Mouse (Mus musculus) heart, embryonic 11.5 days (tissue): ENCODE data around the gene Prkch. TPM values are rescaled to one million over a fixed set of nuclear protein-coding genes. Genes with fewer than 3 reads are reported as not detected.

Experiments
- ATAC-seq: fragments of 200-750 bp; cut with Nextera tagmentation; replicated peaks from 2 replicates; pipeline ENCODE4 v1.8.0; 2017; ENCODE audit warnings: moderate library complexity; ENCODE audit not compliant: insufficient number of reproducible peaks, low FRiP score, low TSS enrichment
- H3K27ac ChIP-seq: fragments of 300-500 bp; sonication (generic); 2 replicates; pipeline ENCODE4 v1.5.1; 2014; ENCODE audit warnings: mild to moderate bottlenecking, low read depth, low read length
- H3K27me3 ChIP-seq: fragments of 300-500 bp; sonication (generic); 2 replicates; pipeline ENCODE4 v1.6.1; 2014; ENCODE audit warnings: mild to moderate bottlenecking, low read length, mixed read lengths; ENCODE audit not compliant: control insufficient read depth, insufficient read depth
- H3K36me3 ChIP-seq: fragments of 300-500 bp; sonication (generic); 2 replicates; pipeline ENCODE4 v1.6.1; 2014; ENCODE audit warnings: mild to moderate bottlenecking, low read length, moderate library complexity, mixed read lengths; ENCODE audit not compliant: control insufficient read depth, insufficient read depth
- H3K4me1 ChIP-seq: fragments of 300-500 bp; sonication (generic); 2 replicates; pipeline ENCODE4 v1.6.1; 2014; ENCODE audit warnings: low read length; ENCODE audit not compliant: control insufficient read depth, insufficient read depth
- H3K4me2 ChIP-seq: fragments of 300-500 bp; sonication (generic); 2 replicates; pipeline ENCODE4 v1.6.1; 2014; ENCODE audit warnings: mild to moderate bottlenecking, moderate library complexity
- H3K4me3 ChIP-seq: fragments of 300-500 bp; sonication (generic); 2 replicates; pipeline ENCODE4 v1.5.1; 2014; ENCODE audit warnings: low read depth, low read length
- H3K9ac ChIP-seq: fragments of 300-500 bp; sonication (generic); 2 replicates; pipeline ENCODE4 v1.6.1; 2014; ENCODE audit warnings: mild to moderate bottlenecking, low read depth, low read length, moderate library complexity
- H3K9me3 ChIP-seq: fragments of 300-500 bp; sonication (generic); replicated peaks from 2 replicates; pipeline ENCODE4 v1.6.1; 2016; ENCODE audit warnings: low read length; ENCODE audit not compliant: control insufficient read depth
- WGBS: fragments of 180-500 bp; shearing (Covaris S2); extraction: QIAGEN DNeasy Blood & Tissue Kit; methylation state at CpG from one replicate; pipeline ENCODE4 v1.1.7; 2014; ENCODE audit not compliant: insufficient replicate concordance; 5-methylcytosine and 5-hydroxymethylcytosine counted together
- polyA plus RNA-seq: library from polyadenylated mRNA; unstranded; fragments of >200 nt; fragmentation: Nextera tagmentation; extraction: Ambion mirVana; gene quantifications from 2 replicates; pipeline ENCODE4 v1.2.1, GENCODE M21; 2014

Gene Prkch
- polyA plus RNA-seq, 1 experiment from 2014 or later = 16.2 TPM

DNA sequence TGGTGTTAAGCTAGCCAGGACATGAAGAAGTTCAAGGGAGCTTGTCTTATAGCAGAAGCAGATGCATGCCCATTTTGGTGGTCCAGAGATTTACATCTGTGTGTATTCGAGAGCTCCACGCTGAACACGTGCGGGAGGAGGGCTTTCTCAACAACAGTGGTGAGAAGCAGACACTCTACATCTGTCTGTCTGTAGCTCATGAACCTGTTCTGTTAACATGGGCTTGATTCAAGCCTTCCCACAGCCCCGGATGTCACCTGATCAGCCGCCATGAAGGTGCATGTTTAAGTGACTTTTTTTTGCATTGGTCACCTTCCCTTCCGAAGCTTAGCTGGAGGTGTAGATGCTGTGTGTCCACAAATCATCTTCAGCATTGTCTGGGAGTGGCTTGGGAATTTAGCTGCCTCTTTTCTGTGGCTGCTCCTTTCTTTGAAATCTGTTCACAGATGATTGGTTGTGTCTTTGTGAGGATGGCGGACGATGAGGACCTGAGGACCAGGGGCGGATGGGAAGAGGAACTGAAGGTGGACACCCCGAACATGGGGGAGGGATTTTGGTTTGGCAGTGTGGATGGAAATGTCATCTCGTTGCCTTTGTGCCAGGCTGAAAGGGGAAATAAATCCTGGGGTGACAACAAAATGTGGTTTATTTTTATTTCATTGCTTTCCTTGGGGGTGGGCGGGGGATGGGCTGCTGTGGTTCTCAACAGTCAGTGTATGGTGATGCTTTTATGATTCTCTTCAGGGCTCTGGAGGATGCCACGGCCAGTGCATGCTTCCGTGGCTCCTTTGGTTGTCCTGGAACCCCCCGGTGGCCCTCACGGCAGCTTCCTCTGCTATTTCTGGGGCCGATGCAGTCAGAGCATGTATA lies 25.3 kb downstream of the Prkch start:
- H3K4me1 ChIP-seq = peaks cover 10% of the 10 kb centered on the region; the same call in 1 of the 2 replicates

DNA sequence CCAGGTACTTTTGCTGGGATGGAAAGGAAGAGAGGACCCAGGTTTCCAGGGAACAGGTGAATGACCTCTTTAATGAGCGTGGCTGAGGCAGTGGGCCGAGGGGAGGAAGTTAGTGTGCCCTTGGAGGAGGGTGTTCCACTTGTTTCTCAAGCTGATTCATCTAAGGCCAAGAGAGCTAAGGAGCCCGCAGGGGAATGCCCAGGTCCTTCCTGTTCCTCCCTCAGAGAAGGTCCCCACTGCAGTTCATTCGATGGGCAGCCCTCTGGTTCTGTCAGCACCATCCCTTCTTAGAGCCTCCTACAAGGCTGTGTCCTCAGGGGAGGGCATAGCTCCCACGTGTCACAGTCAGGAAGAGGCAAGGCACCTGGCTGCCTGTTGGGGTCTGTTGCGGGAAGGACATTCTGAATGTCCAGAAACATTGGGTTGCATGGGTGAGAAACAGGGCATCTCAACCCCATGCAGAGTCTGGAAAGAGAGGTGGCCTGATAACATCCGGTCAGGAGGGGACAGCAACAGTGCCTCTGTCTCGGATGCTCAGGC lies 26.3 kb downstream of the Prkch start:
- ATAC-seq = no peak
- H3K4me2 ChIP-seq = no peak overlapping the region
- H3K27me3 ChIP-seq = no peaks in the 10 kb centered on the region
- 59% methylated on average over 8 of the region's 8 CpGs for whole genome bisulfite sequencing
- peaks cover 10% of the 10 kb centered on the region; the same call in 1 of the 2 replicates for H3K4me1 ChIP-seq
- no peak overlapping the region for H3K4me3 ChIP-seq
- H3K9me3 ChIP-seq = no peaks in the 10 kb centered on the region
- no peak overlapping the region for H3K27ac ChIP-seq
- no peak overlapping the region for H3K9ac ChIP-seq
- H3K36me3 ChIP-seq = no peaks in the 10 kb centered on the region

More for the DNA sequence above, 25.3 kb downstream of the Prkch start:
- no peak for ATAC-seq
- Histone ChIP-seq H3K9me3 (no peaks in the 10 kb centered on the region), H3K9ac (no peak overlapping the region), H3K27ac (no peak overlapping the region), H3K27me3 (no peaks in the 10 kb centered on the region), H3K4me3 (no peak overlapping the region), H3K36me3 (no peaks in the 10 kb centered on the region), H3K4me2 (no peak overlapping the region)
- 79% methylated on average over 18 of the region's 18 CpGs for WGBS

DNA sequence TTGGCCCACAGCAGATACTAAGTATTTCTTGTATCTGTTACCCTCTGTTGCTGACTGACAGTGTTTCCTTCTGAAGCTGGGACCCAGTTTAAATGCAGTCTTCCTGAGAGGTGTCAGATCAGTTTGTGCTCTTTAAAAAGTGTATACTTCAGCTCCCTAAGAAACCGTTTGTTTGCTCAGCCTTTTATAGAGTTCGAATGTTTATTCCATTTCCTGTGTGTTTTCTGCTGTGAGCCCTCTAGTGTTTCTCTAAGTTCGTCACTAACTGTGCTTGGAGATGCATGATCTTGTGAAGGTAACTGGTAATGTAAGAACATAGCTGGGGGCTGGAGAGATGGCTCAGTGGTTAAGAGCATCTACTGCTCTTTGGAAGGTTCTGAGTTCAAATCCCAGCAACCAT lies 27.1 kb downstream of the Prkch start:
- H3K9me3 ChIP-seq = no peaks in the 10 kb centered on the region
- H3K27me3 ChIP-seq = no peaks in the 10 kb centered on the region
- no peak overlapping the region for H3K4me2 ChIP-seq
- 74% methylated on average over 3 of the region's 3 CpGs for WGBS
- H3K27ac ChIP-seq = no peak overlapping the region
- ATAC-seq = no peak
- peaks cover 10% of the 10 kb centered on the region; the same call in 1 of the 2 replicates for H3K4me1 ChIP-seq
- H3K4me3 ChIP-seq = no peak overlapping the region
- no peaks in the 10 kb centered on the region for H3K36me3 ChIP-seq
- H3K9ac ChIP-seq = no peak overlapping the region

GRCm38 (mm10) chr12:73613183-73613582 lies 28.6 kb downstream of the Prkch start:
- no peak overlapping the region for H3K27ac ChIP-seq
- H3K4me1 ChIP-seq = peaks cover 7% of the 10 kb centered on the region
- no peaks in the 10 kb centered on the region for H3K27me3 ChIP-seq
- no peaks in the 10 kb centered on the region for H3K9me3 ChIP-seq
- no peaks in the 10 kb centered on the region for H3K36me3 ChIP-seq
- H3K4me2 ChIP-seq = no peak overlapping the region
- 76% methylated on average over 6 of the region's 6 CpGs for WGBS
- no peak for ATAC-seq
- H3K9ac ChIP-seq = no peak overlapping the region
- H3K4me3 ChIP-seq = no peak overlapping the region

DNA sequence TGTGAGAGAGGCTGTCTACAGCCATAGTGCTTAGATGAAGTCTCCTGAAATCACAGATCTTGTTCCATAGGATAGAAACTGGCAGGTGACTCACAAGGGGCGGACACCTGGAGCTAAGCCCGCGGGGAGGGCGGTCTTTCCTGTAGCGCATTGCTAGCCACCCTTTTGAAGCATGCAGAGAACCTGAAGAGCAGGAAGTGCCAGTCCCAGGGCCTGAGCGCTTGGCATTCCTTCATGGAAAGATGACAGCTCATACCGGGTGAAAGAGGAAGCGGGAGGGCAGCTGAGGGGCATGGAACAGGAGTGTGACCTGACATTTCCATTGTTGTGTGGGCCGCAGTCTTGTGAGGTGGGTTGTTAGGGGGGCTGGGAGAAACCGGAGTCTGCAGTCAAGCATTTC lies 33.1 kb downstream of the Prkch start:
- no peaks in the 10 kb centered on the region for H3K36me3 ChIP-seq
- H3K9me3 ChIP-seq = no peaks in the 10 kb centered on the region
- no peak for ATAC-seq
- WGBS = 28% methylated on average over 10 of the region's 10 CpGs
- no peak overlapping the region for H3K4me3 ChIP-seq
- H3K9ac ChIP-seq = no peak overlapping the region
- no peaks in the 10 kb centered on the region for H3K27me3 ChIP-seq
- peaks cover 10% of the 10 kb centered on the region for H3K4me1 ChIP-seq
- H3K4me2 ChIP-seq = 0 out of 2 replicates have a peak overlapping the region, but pooled peaks have one; percentile 36
- no peak overlapping the region; the same call in 1 of the 2 replicates for H3K27ac ChIP-seq

GRCm38 (mm10) chr12:73625277-73626032 lies 40.9 kb downstream of the Prkch start:
- Histone ChIP-seq H3K27ac (no peak overlapping the region), H3K9ac (no peak overlapping the region), H3K36me3 (no peaks in the 10 kb centered on the region), H3K4me2 (no peak overlapping the region), H3K4me3 (no peak overlapping the region), H3K9me3 (no peaks in the 10 kb centered on the region), H3K27me3 (no peaks in the 10 kb centered on the region), H3K4me1 (no peaks in the 10 kb centered on the region)
- 83% methylated on average over 6 of the region's 6 CpGs for WGBS
- no peak for ATAC-seq

- WGBS = 79% methylated on average over 14 of the region's 14 CpGs
These were observed 43.3 kb downstream of the Prkch start for GRCm38 (mm10) chr12:73627902-73628301.

DNA sequence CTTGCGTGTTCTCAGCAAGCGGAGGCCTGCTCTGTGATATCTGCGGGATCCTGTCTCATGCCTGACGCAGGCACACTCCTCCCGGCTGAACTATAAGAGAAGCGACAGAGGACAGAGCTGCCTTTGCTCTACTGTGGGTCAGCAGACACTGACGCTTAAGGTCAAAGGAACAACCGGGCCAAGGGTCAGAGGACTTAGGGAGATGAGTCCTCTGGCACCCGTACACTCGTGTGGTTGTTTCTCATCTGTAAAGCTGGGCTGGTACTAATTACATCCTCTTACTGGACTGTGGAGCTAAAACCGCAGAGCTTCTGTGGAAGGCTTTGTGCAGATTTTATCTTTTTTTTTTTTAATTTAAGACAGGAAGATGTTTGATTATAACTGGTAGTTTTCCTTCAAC lies 46.0 kb downstream of the Prkch start:
- Histone ChIP-seq H3K9me3 (no peaks in the 10 kb centered on the region), H3K4me3 (no peak overlapping the region), H3K4me1 (peaks cover 8% of the 10 kb centered on the region), H3K27ac (no peak overlapping the region), H3K4me2 (no peak overlapping the region), H3K36me3 (no peaks in the 10 kb centered on the region), H3K27me3 (no peaks in the 10 kb centered on the region), H3K9ac (no peak overlapping the region)
- no peak for ATAC-seq
- WGBS = 66% methylated on average over 11 of the region's 11 CpGs

More at GRCm38 (mm10) chr12:73627902-73628301, 43.3 kb downstream of the Prkch start:
- Histone ChIP-seq H3K27me3 (no peaks in the 10 kb centered on the region), H3K4me2 (no peak overlapping the region), H3K4me3 (no peak overlapping the region), H3K9me3 (no peaks in the 10 kb centered on the region), H3K27ac (no peak overlapping the region), H3K36me3 (no peaks in the 10 kb centered on the region), H3K4me1 (peaks cover 6% of the 10 kb centered on the region), H3K9ac (no peak overlapping the region)
- ATAC-seq = no peak
